13 mouse cellular contexts compared by ENCODE assay signal in the genomic region with DNA sequence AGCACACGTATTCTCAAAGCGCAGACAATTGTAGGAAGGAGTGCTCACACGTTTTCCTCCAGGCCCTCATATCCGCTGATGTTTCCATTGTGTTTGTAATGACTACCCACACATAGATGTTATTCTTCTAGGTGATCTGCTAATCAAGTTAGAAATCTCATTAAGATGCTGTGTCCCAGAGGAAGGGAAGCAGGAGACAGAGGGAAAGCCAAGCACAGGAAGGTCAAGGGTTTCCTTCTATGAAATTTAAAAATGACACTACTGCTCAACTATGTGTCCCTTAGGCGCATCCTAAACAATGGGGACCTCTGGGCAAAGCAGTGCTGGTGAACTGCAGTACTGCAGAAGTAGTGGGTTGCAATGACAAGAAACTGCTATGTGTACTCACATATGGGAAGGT.
"Had no signal": no experiment of that assay in that cellular context is flagged by ENCODE, and none has a peak within 500 bp of the region (broad histone marks: within the 10 kb centered on the region; RNA-seq: fewer than 3 reads in every experiment).

No protein-coding gene starts in this region.

- H3K27ac ChIP-seq: limb, embryonic 15.5 days; liver, embryonic 12.5 days; neural tube, embryonic 15.5 days had no signal

- DNase-seq: kidney, postnatal 25 days; layer of hippocampus, adult 9-11 months; layer of hippocampus, postnatal 36 days; lung, postnatal 10 days; midbrain, embryonic 14.5 days; right cerebral cortex, adult 18-20 months; right cerebral cortex, postnatal 25 days; thymus, postnatal 36 days had no signal

- H3K9ac ChIP-seq: limb, embryonic 15.5 days; liver, embryonic 12.5 days; neural tube, embryonic 15.5 days had no signal

- H3K4me3 ChIP-seq: limb, embryonic 15.5 days; liver, embryonic 12.5 days; myocyte; neural tube, embryonic 15.5 days had no signal

- ATAC-seq: intestine, embryonic 16.5 days; liver, embryonic 12.5 days had no signal

- H3K9me3 ChIP-seq: limb, embryonic 15.5 days; liver, embryonic 12.5 days; neural tube, embryonic 15.5 days had no signal

- H3K4me1 ChIP-seq: limb, embryonic 15.5 days had no signal

- H3K27me3 ChIP-seq: limb, embryonic 15.5 days; liver, embryonic 12.5 days; neural tube, embryonic 15.5 days had no signal

- H3K36me3 ChIP-seq: liver, embryonic 12.5 days had no signal

- H3K4me2 ChIP-seq: limb, embryonic 15.5 days; liver, embryonic 12.5 days; neural tube, embryonic 15.5 days had no signal
